Mouse (Mus musculus): ENCODE measurements around the gene Zfp513. TPM values are rescaled to one million over a fixed set of nuclear protein-coding genes. Genes with fewer than 3 reads are reported as not detected.

Zfp513 gene
- polyA plus RNA-seq, 1 experiment: 25.5 TPM

- Histone ChIP-seq H3K36me3 (ENCODE audit: control insufficient read depth, insufficient read depth, low read length, poor library complexity, severe bottlenecking) (peaks cover 57% of the 10 kb centered on the region), H3K27ac (ENCODE audit: insufficient read depth, low read length) (no peak overlapping the region), H3K4me1 (ENCODE audit: control insufficient read depth, insufficient read depth, low read length) (no peaks in the 10 kb centered on the region), H3K4me3 (ENCODE audit: low read depth, low read length) (no peak overlapping the region), H3K27me3 (ENCODE audit: control insufficient read depth, insufficient read depth, low read length, poor library complexity, severe bottlenecking) (no peaks in the 10 kb centered on the region), H3K9ac (ENCODE audit: low read depth, poor library complexity, severe bottlenecking) (no peak overlapping the region), H3K9me3 (replicated peaks; ENCODE audit: control insufficient read depth, insufficient read depth, low read length, poor library complexity, severe bottlenecking) (no peaks in the 10 kb centered on the region)
- TF ChIP-seq POLR2A (IDR thresholded peaks at IDR 0.05; ENCODE audit: insufficient read depth, low read length): no peak
- no peak for TF ChIP-seq CTCF (IDR thresholded peaks at IDR 0.05; ENCODE audit: low read depth, low read length)
- TF ChIP-seq EP300 (IDR thresholded peaks at IDR 0.05; ENCODE audit: insufficient read depth, low read depth, low read length): no peak
These were observed 1.8 kb upstream of the Zfp513 start for GRCm38 (mm10) chr5:31203866-31204265.

GRCm38 (mm10) chr5:31202933-31203332 is 830 bp upstream of the Zfp513 start:
- Histone ChIP-seq H3K27ac (ENCODE audit: insufficient read depth, low read length) (no peak overlapping the region), H3K9ac (ENCODE audit: low read depth, poor library complexity, severe bottlenecking) (peak overlapping the region; percentile 39), H3K9me3 (replicated peaks; ENCODE audit: control insufficient read depth, insufficient read depth, low read length, poor library complexity, severe bottlenecking) (no peaks in the 10 kb centered on the region), H3K4me1 (ENCODE audit: control insufficient read depth, insufficient read depth, low read length) (no peaks in the 10 kb centered on the region), H3K4me3 (ENCODE audit: low read depth, low read length) (peak overlapping the region; percentile 80; the same call in 1 of the 2 replicates), H3K36me3 (ENCODE audit: control insufficient read depth, insufficient read depth, low read length, poor library complexity, severe bottlenecking) (peaks cover 58% of the 10 kb centered on the region), H3K27me3 (ENCODE audit: control insufficient read depth, insufficient read depth, low read length, poor library complexity, severe bottlenecking) (no peaks in the 10 kb centered on the region)
- no peak for TF ChIP-seq POLR2A (IDR thresholded peaks at IDR 0.05; ENCODE audit: insufficient read depth, low read length)

- no peaks in the 10 kb centered on the region for H3K9me3 ChIP-seq (replicated peaks; ENCODE audit: control insufficient read depth, insufficient read depth, low read length, poor library complexity, severe bottlenecking)
- peak overlapping the region; percentile 78 for H3K9ac ChIP-seq (ENCODE audit: low read depth, poor library complexity, severe bottlenecking)
- H3K4me3 ChIP-seq (ENCODE audit: low read depth, low read length): peak overlapping the region; percentile 85
- H3K27me3 ChIP-seq (ENCODE audit: control insufficient read depth, insufficient read depth, low read length, poor library complexity, severe bottlenecking): no peaks in the 10 kb centered on the region
- TF ChIP-seq CTCF (IDR thresholded peaks at IDR 0.05; ENCODE audit: low read depth, low read length): no peak
- no peak for TF ChIP-seq EP300 (IDR thresholded peaks at IDR 0.05; ENCODE audit: insufficient read depth, low read depth, low read length)
- TF ChIP-seq POLR2A (IDR thresholded peaks at IDR 0.05; ENCODE audit: insufficient read depth, low read length): no peak
- H3K36me3 ChIP-seq (ENCODE audit: control insufficient read depth, insufficient read depth, low read length, poor library complexity, severe bottlenecking): peaks cover 59% of the 10 kb centered on the region
- no peaks in the 10 kb centered on the region for H3K4me1 ChIP-seq (ENCODE audit: control insufficient read depth, insufficient read depth, low read length)
- peak overlapping the region; percentile 24; the same call in 1 of the 2 replicates for H3K27ac ChIP-seq (ENCODE audit: insufficient read depth, low read length)
These were observed 911 bp downstream of the Zfp513 start for GRCm38 (mm10) chr5:31201042-31201741.

- peak overlapping the region; percentile 13 for H3K4me3 ChIP-seq (ENCODE audit: low read depth, low read length)
- TF ChIP-seq CTCF (IDR thresholded peaks at IDR 0.05; ENCODE audit: low read depth, low read length) (no peak), POLR2A (IDR thresholded peaks at IDR 0.05; ENCODE audit: insufficient read depth, low read length) (no peak), EP300 (IDR thresholded peaks at IDR 0.05; ENCODE audit: insufficient read depth, low read depth, low read length) (no peak)
- H3K9me3 ChIP-seq (replicated peaks; ENCODE audit: control insufficient read depth, insufficient read depth, low read length, poor library complexity, severe bottlenecking): no peaks in the 10 kb centered on the region
- H3K27ac ChIP-seq (ENCODE audit: insufficient read depth, low read length): no peak overlapping the region
- H3K9ac ChIP-seq (ENCODE audit: low read depth, poor library complexity, severe bottlenecking): peak overlapping the region; percentile 45; the same call in 1 of the 2 replicates
- H3K27me3 ChIP-seq (ENCODE audit: control insufficient read depth, insufficient read depth, low read length, poor library complexity, severe bottlenecking): no peaks in the 10 kb centered on the region
- H3K4me1 ChIP-seq (ENCODE audit: control insufficient read depth, insufficient read depth, low read length): no peaks in the 10 kb centered on the region
- peaks cover 58% of the 10 kb centered on the region for H3K36me3 ChIP-seq (ENCODE audit: control insufficient read depth, insufficient read depth, low read length, poor library complexity, severe bottlenecking)
These were observed 1.8 kb downstream of the Zfp513 start for GRCm38 (mm10) chr5:31200327-31200768.

- Histone ChIP-seq H3K4me1 (ENCODE audit: control insufficient read depth, insufficient read depth, low read length) (no peaks in the 10 kb centered on the region), H3K4me3 (ENCODE audit: low read depth, low read length) (peak overlapping the region; percentile 13), H3K9me3 (replicated peaks; ENCODE audit: control insufficient read depth, insufficient read depth, low read length, poor library complexity, severe bottlenecking) (no peaks in the 10 kb centered on the region), H3K27me3 (ENCODE audit: control insufficient read depth, insufficient read depth, low read length, poor library complexity, severe bottlenecking) (no peaks in the 10 kb centered on the region), H3K9ac (ENCODE audit: low read depth, poor library complexity, severe bottlenecking) (peak overlapping the region; percentile 45; the same call in 1 of the 2 replicates), H3K36me3 (ENCODE audit: control insufficient read depth, insufficient read depth, low read length, poor library complexity, severe bottlenecking) (peaks cover 55% of the 10 kb centered on the region), H3K27ac (ENCODE audit: insufficient read depth, low read length) (no peak overlapping the region)
- TF ChIP-seq EP300 (IDR thresholded peaks at IDR 0.05; ENCODE audit: insufficient read depth, low read depth, low read length) (no peak), CTCF (IDR thresholded peaks at IDR 0.05; ENCODE audit: low read depth, low read length) (peak; percentile 8)
These were observed 2.2 kb downstream of the Zfp513 start for GRCm38 (mm10) chr5:31199893-31200292.

- Histone ChIP-seq H3K9me3 (replicated peaks; ENCODE audit: control insufficient read depth, insufficient read depth, low read length, poor library complexity, severe bottlenecking) (no peaks in the 10 kb centered on the region), H3K36me3 (ENCODE audit: control insufficient read depth, insufficient read depth, low read length, poor library complexity, severe bottlenecking) (peaks cover 51% of the 10 kb centered on the region), H3K4me3 (ENCODE audit: low read depth, low read length) (no peak overlapping the region), H3K27ac (ENCODE audit: insufficient read depth, low read length) (no peak overlapping the region), H3K4me1 (ENCODE audit: control insufficient read depth, insufficient read depth, low read length) (no peaks in the 10 kb centered on the region), H3K9ac (ENCODE audit: low read depth, poor library complexity, severe bottlenecking) (no peak overlapping the region), H3K27me3 (ENCODE audit: control insufficient read depth, insufficient read depth, low read length, poor library complexity, severe bottlenecking) (no peaks in the 10 kb centered on the region)
- TF ChIP-seq EP300 (IDR thresholded peaks at IDR 0.05; ENCODE audit: insufficient read depth, low read depth, low read length) (no peak), CTCF (IDR thresholded peaks at IDR 0.05; ENCODE audit: low read depth, low read length) (no peak), POLR2A (IDR thresholded peaks at IDR 0.05; ENCODE audit: insufficient read depth, low read length) (no peak)
These were observed 2.7 kb downstream of the Zfp513 start for GRCm38 (mm10) chr5:31199321-31199892.

Data from ES-Bruce4 (cell line).